Mouse (Mus musculus): ENCODE measurements at regions not wholly inside any gene's neighbourhood (a gene's known extent, or its start where the extent isn't known, plus 50 kb on each side); places are given as distances from the start of the nearest gene placed in this dataset.
"Not testable (repeated sequence)": the region's sequence is repeated elsewhere in the genome, so short reads cannot be mapped to it uniquely, and the experiment has no call there.

- DNase-seq (ENCODE audit: low read depth, low spot score) = no peak
These were observed 421.2 kb upstream of the N6amt1 start for GRCm38 (mm10) chr16:86932765-86933164.

DNA sequence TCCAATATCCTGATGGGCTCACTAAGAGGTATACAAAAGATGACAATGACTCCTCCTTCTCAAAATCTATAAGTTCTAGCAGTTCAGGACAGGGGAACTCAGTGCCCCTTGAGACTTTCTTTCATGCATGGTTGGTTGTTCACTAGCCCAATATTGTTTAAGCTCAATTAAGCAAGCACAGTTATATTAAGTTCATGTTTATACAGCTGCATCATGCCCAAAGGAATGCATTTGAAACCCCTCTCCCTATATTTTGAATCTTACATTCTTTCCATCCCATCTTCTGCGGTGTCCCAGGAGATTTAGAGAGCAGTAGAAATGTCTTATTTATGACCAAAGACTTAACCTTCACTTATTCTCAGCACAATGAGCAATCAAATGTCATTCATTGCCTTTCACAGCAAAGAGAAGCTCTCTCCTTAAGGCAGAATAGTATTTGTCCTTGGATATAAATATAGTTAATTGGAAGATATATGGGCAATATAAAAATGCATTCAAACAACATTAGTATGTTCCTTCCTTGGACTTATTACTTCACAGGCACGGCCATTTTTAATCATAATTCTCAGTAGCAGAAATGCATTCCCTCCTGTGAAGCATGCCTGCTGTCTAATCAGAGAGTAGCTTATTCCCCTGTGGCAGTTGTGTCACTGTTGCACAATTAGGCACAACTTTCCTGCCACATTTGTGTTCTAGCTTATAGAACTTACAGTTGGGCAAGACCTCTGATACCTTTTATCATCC, 455.8 kb upstream of the N6amt1 start:
- no peak for DNase-seq (ENCODE audit: low read depth, low spot score)

DNA sequence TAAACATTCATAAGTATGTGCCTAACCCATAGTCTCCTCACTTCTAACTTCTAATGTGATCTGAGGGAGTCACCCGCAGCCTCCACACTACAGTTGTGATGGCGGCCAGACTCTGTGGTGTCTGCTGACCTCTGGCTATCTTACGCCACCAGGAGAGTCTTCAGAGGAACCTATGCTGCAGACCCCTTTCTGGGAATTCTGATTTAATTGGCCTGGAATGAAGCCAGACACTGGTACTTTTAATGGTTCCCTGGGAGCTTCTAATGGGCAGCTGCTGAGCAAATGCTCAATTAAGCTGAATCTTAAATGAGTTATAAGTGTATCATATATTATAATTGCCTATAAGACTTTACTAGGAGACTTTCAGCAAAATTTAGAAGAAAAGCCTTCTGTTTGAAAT, 459.0 kb upstream of the N6amt1 start:
- no peak for DNase-seq (ENCODE audit: low read depth, low spot score)

- no peak for DNase-seq (ENCODE audit: low read depth, low spot score)
These were observed 459.7 kb upstream of the N6amt1 start for GRCm38 (mm10) chr16:86894333-86894732.

- no peak for DNase-seq (ENCODE audit: low read depth, low spot score)
These were observed 465.6 kb upstream of the N6amt1 start for GRCm38 (mm10) chr16:86888421-86888820.

DNA sequence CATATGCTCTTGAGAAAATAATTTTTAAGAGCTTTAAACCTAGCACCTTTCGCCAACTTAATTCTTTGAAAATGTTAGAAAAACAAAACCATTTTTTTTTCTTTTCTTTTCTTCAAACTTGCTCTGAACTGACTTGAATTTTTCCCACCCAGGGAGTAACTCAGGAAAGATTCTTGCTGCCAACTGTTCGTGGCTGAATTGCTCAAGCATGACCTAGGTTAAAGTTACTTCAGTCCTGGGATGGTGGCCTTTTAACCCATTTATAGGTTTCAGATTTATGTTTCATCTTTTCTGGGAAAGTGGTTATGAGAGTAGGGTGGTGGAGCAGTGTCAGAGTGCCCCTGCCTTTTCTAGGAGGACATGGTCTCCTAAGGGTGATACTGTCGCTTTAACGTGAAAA, 466.4 kb upstream of the N6amt1 start:
- DNase-seq (ENCODE audit: low read depth, low spot score) = no peak

GRCm38 (mm10) chr16:86883862-86884261, 470.1 kb upstream of the N6amt1 start:
- DNase-seq (ENCODE audit: low read depth, low spot score) = no peak

DNA sequence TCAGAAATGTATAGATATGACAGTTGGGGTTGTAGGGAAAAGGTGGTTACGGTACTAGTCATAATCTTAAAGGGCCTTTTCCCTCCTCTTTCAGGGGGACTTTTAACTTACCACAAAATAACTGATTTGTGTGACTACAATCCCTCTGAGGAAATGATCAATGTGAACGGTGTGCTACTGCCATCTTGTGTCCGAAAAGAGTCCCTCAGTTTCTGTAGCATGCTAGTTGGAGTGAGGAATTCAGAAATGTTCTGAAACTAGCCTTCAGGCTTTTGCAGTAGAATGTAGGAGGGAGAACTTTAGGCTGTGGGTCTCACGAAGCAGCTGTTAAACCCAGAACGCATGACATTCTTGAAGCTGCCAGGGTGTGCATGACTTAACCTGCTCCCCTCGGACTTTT, 471.5 kb upstream of the N6amt1 start:
- peak; percentile 14 for DNase-seq (ENCODE audit: low read depth, low spot score)

DNA sequence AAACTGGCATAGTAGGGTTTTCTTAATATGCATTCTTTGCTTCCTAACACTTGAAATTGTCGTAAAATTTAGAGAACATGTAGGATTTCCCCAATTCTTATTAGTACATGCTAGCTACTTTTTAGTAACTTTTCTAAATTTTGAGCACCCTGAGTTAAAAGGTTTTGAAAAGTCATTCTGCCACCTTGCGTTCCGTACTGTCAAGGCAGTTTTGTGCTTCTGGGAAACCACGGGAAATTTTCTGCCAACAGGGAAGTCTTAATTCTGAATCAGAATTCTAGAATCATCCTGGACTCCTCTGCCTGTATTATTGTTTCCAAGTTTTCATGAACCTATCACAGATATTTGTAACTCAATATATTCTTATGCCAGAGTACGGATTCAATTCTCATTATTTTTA, 472.4 kb upstream of the N6amt1 start:
- DNase-seq (ENCODE audit: low read depth, low spot score) = no peak

DNA sequence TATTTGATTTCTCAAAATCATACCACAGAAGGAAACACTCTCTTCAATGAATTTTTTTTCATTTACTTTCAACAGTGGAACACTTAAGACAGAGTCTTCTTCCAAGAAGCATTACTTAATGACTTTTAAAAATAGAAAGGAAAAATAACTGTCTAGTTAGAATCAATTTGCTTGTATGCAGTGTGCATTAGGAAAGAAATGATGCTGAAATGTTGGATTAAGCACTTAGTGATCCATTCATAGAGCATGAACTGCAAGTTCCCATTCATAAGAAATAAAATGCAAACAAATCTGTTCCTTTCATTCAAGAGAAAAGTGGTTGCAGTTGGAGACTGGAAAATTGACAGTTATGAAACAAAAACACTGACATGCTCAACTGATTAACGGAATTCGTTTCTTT, 493.2 kb upstream of the N6amt1 start:
- no peak for DNase-seq (ENCODE audit: low read depth, low spot score)

- no peak for DNase-seq (ENCODE audit: low read depth, low spot score)
These were observed 498.1 kb upstream of the N6amt1 start for GRCm38 (mm10) chr16:86855891-86856290.

- no peak for DNase-seq (ENCODE audit: low read depth, low spot score)
These were observed 498.7 kb upstream of the N6amt1 start for GRCm38 (mm10) chr16:86855312-86855711.

DNA sequence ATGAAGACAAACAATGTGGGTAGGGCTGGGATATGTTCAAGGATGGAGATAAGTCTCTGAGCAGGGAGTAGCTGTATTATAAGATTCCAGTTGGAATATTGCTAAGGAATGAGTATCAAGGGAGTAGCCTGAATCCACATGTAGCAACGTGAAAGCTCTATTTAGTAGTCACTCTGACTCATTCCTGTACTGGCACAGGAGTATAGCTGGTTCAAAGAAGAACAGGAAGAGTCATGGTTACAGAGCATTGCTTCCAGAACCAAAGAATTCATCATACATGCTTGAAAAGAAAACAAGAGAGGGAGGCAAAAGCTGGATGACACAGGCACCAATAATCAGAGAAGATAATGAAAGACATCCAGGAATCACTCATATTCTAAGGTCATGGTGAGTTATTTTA, 500.6 kb upstream of the N6amt1 start:
- DNase-seq (ENCODE audit: low read depth, low spot score) = no peak

- no peak for DNase-seq (ENCODE audit: low read depth, low spot score)
These were observed 515.3 kb upstream of the N6amt1 start for GRCm38 (mm10) chr16:86838457-86839337.

- no peak for DNase-seq (ENCODE audit: low read depth, low spot score)
These were observed 526.3 kb upstream of the N6amt1 start for GRCm38 (mm10) chr16:86827645-86828044.

- DNase-seq (ENCODE audit: low read depth, low spot score) = no peak
These were observed 527.3 kb upstream of the N6amt1 start for GRCm38 (mm10) chr16:86826641-86827040.

- no peak for DNase-seq (ENCODE audit: low read depth, low spot score)
These were observed 530.5 kb upstream of the N6amt1 start for GRCm38 (mm10) chr16:86823496-86823895.

DNA sequence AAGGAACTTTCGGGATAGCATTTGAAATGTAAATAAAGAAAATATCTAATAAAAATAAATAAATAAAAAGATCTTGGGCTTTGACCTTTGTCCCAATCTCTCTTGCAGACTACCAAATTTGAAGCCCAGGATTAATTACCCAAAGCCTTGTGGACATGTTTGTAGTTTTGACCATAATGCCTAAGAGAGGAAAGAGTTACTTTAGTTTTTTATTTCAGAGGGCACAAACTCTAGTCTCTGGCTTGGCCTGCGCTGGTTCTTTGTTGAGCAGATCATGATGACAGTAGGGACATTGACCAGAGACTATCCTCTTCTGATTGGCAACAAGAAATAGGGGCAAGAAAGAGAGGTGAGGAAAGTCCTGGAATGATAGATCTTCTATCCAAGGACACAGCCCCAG, 532.4 kb upstream of the N6amt1 start:
- DNase-seq (ENCODE audit: low read depth, low spot score) = no peak

- DNase-seq (ENCODE audit: low read depth, low spot score) = not testable (repeated sequence)
These were observed 535.3 kb upstream of the N6amt1 start for GRCm38 (mm10) chr16:86818639-86819038.

- no peak for DNase-seq (ENCODE audit: low read depth, low spot score)
These were observed 537.0 kb upstream of the N6amt1 start for GRCm38 (mm10) chr16:86816763-86817593.

DNA sequence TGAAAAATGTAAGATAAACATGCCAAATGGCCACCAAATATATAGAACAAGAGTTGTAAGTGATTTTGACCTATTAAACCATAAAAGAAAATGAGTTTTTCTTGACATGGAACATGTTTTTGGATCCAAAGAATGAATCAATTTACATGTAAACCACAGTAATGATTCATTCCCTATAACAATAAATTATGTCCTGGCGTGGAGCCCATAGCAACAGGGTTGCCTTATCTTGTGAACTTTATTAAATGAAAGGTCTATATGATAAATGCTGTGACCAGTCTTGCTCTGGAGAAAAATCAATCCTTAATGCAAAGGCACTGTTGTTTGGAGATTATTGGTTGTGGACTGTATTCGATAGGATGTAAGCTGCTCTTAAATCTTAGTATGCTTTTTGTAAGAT, 538.0 kb upstream of the N6amt1 start:
- no peak for DNase-seq (ENCODE audit: low read depth, low spot score)

DNA sequence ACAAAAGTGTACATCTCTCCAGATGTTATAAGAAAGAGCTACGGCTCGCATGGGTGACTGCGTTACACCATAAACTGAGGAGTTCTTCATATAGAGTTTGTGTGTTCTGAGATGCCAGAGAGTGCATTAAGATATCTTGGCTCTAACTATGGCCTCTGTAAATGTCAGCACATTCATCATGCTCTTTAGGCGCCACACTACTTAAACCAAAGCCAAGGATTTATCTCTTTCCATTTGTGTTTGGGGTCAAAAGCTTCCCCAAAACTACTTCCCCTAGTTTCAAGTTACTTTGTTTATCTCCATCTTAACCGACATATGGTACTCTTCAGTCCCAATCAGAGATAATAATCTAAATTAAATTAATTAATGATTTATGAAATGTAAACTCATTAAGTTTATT, 541.3 kb upstream of the N6amt1 start:
- DNase-seq (ENCODE audit: low read depth, low spot score) = no peak
